Mouse (Mus musculus): ENCODE data around the gene Ikbke.
"Not testable (repeated sequence)": the region's sequence is repeated elsewhere in the genome, so short reads cannot be mapped to it uniquely, and the experiment has no call there.

The Ikbke gene

GRCm38 (mm10) chr1:131279456-131279776 is at the start of gene Ikbke:
Gene Ikbke, minus strand, starts transcription at chr1:131279606.
- TF ChIP-seq POU5F1 (IDR thresholded peaks at IDR 0.05; ENCODE audit: borderline replicate concordance, low read length): no peak
- TF ChIP-seq NANOG (IDR thresholded peaks at IDR 0.05; ENCODE audit: borderline replicate concordance, low read length): no peak
- no peak for TF ChIP-seq CTCF (conservative IDR thresholded peaks at IDR 0.05; ENCODE audit: low read length)
- no peaks in the 10 kb centered on the region for H3K36me3 ChIP-seq (ENCODE audit: insufficient read depth, low read length)
- H3K27me3 ChIP-seq (ENCODE audit: insufficient read depth, low read length): peaks cover 42% of the 10 kb centered on the region
- H3K4me3 ChIP-seq (replicated peaks; ENCODE audit: low read length): no peak within 1 kb of the TSS
- no peaks in the 10 kb centered on the region for H3K9me3 ChIP-seq (ENCODE audit: low read length)
- peaks cover 45% of the 10 kb centered on the region for H3K4me1 ChIP-seq (replicated peaks; ENCODE audit: low read depth, low read length)

GRCm38 (mm10) chr1:131329093-131329492 is 49.7 kb upstream of the Ikbke start:
- H3K9me3 ChIP-seq (ENCODE audit: low read length); H3K27me3 ChIP-seq (ENCODE audit: insufficient read depth, low read length); H3K4me1 ChIP-seq (replicated peaks; ENCODE audit: low read depth, low read length); H3K4me3 ChIP-seq (replicated peaks; ENCODE audit: low read length): not testable (repeated sequence)
- peak; percentile 68 for TF ChIP-seq CTCF (conservative IDR thresholded peaks at IDR 0.05; ENCODE audit: low read length)
- H3K36me3 ChIP-seq (ENCODE audit: insufficient read depth, low read length): peaks cover 58% of the 10 kb centered on the region

GRCm38 (mm10) chr1:131327167-131327566 is 47.8 kb upstream of the Ikbke start:
- Histone ChIP-seq H3K4me1 (replicated peaks; ENCODE audit: low read depth, low read length) (no peaks in the 10 kb centered on the region), H3K9me3 (ENCODE audit: low read length) (no peaks in the 10 kb centered on the region), H3K4me3 (replicated peaks; ENCODE audit: low read length) (no peak overlapping the region), H3K27me3 (ENCODE audit: insufficient read depth, low read length) (no peaks in the 10 kb centered on the region), H3K36me3 (ENCODE audit: insufficient read depth, low read length) (peaks cover 42% of the 10 kb centered on the region)
- no peak for TF ChIP-seq NANOG (IDR thresholded peaks at IDR 0.05; ENCODE audit: borderline replicate concordance, low read length)
- no peak for TF ChIP-seq POU5F1 (IDR thresholded peaks at IDR 0.05; ENCODE audit: borderline replicate concordance, low read length)
- TF ChIP-seq CTCF (conservative IDR thresholded peaks at IDR 0.05; ENCODE audit: low read length): no peak

- Histone ChIP-seq H3K4me1 (replicated peaks; ENCODE audit: low read depth, low read length) (no peaks in the 10 kb centered on the region), H3K9me3 (ENCODE audit: low read length) (no peaks in the 10 kb centered on the region), H3K36me3 (ENCODE audit: insufficient read depth, low read length) (peaks cover 50% of the 10 kb centered on the region), H3K4me3 (replicated peaks; ENCODE audit: low read length) (no peak overlapping the region), H3K27me3 (ENCODE audit: insufficient read depth, low read length) (no peaks in the 10 kb centered on the region)
- TF ChIP-seq POU5F1 (IDR thresholded peaks at IDR 0.05; ENCODE audit: borderline replicate concordance, low read length) (no peak), CTCF (conservative IDR thresholded peaks at IDR 0.05; ENCODE audit: low read length) (no peak), NANOG (IDR thresholded peaks at IDR 0.05; ENCODE audit: borderline replicate concordance, low read length) (no peak)
Measured at GRCm38 (mm10) chr1:131324816-131325463, 45.5 kb upstream of the Ikbke start.

GRCm38 (mm10) chr1:131319598-131320330 is 40.4 kb upstream of the Ikbke start:
- H3K4me3 ChIP-seq (replicated peaks; ENCODE audit: low read length): no peak overlapping the region
- H3K9me3 ChIP-seq (ENCODE audit: low read length): no peaks in the 10 kb centered on the region
- H3K4me1 ChIP-seq (replicated peaks; ENCODE audit: low read depth, low read length): no peaks in the 10 kb centered on the region
- peaks cover 70% of the 10 kb centered on the region for H3K36me3 ChIP-seq (ENCODE audit: insufficient read depth, low read length)
- H3K27me3 ChIP-seq (ENCODE audit: insufficient read depth, low read length): no peaks in the 10 kb centered on the region
- TF ChIP-seq CTCF (conservative IDR thresholded peaks at IDR 0.05; ENCODE audit: low read length) (no peak), NANOG (IDR thresholded peaks at IDR 0.05; ENCODE audit: borderline replicate concordance, low read length) (no peak), POU5F1 (IDR thresholded peaks at IDR 0.05; ENCODE audit: borderline replicate concordance, low read length) (no peak)

GRCm38 (mm10) chr1:131318397-131318796 is 39.0 kb upstream of the Ikbke start:
- Histone ChIP-seq H3K4me1 (replicated peaks; ENCODE audit: low read depth, low read length) (no peaks in the 10 kb centered on the region), H3K9me3 (ENCODE audit: low read length) (no peaks in the 10 kb centered on the region), H3K36me3 (ENCODE audit: insufficient read depth, low read length) (peaks cover 73% of the 10 kb centered on the region), H3K27me3 (ENCODE audit: insufficient read depth, low read length) (no peaks in the 10 kb centered on the region), H3K4me3 (replicated peaks; ENCODE audit: low read length) (no peak overlapping the region)
- no peak for TF ChIP-seq NANOG (IDR thresholded peaks at IDR 0.05; ENCODE audit: borderline replicate concordance, low read length)
- no peak for TF ChIP-seq CTCF (conservative IDR thresholded peaks at IDR 0.05; ENCODE audit: low read length)
- TF ChIP-seq POU5F1 (IDR thresholded peaks at IDR 0.05; ENCODE audit: borderline replicate concordance, low read length): no peak

- TF ChIP-seq NANOG (IDR thresholded peaks at IDR 0.05; ENCODE audit: borderline replicate concordance, low read length) (no peak), CTCF (conservative IDR thresholded peaks at IDR 0.05; ENCODE audit: low read length) (no peak), POU5F1 (IDR thresholded peaks at IDR 0.05; ENCODE audit: borderline replicate concordance, low read length) (no peak)
- Histone ChIP-seq H3K27me3 (ENCODE audit: insufficient read depth, low read length) (no peaks in the 10 kb centered on the region), H3K9me3 (ENCODE audit: low read length) (no peaks in the 10 kb centered on the region), H3K4me3 (replicated peaks; ENCODE audit: low read length) (no peak overlapping the region), H3K36me3 (ENCODE audit: insufficient read depth, low read length) (peaks cover 81% of the 10 kb centered on the region), H3K4me1 (replicated peaks; ENCODE audit: low read depth, low read length) (no peaks in the 10 kb centered on the region)
Measured at GRCm38 (mm10) chr1:131317625-131318024, 38.2 kb upstream of the Ikbke start.

- Histone ChIP-seq H3K36me3 (ENCODE audit: insufficient read depth, low read length) (peaks cover 63% of the 10 kb centered on the region), H3K27me3 (ENCODE audit: insufficient read depth, low read length) (no peaks in the 10 kb centered on the region), H3K4me1 (replicated peaks; ENCODE audit: low read depth, low read length) (peaks cover 5% of the 10 kb centered on the region; the same call in 1 of the 2 replicates), H3K4me3 (replicated peaks; ENCODE audit: low read length) (no peak overlapping the region), H3K9me3 (ENCODE audit: low read length) (no peaks in the 10 kb centered on the region)
- TF ChIP-seq CTCF (conservative IDR thresholded peaks at IDR 0.05; ENCODE audit: low read length) (no peak), NANOG (IDR thresholded peaks at IDR 0.05; ENCODE audit: borderline replicate concordance, low read length) (no peak), POU5F1 (IDR thresholded peaks at IDR 0.05; ENCODE audit: borderline replicate concordance, low read length) (no peak)
Measured at GRCm38 (mm10) chr1:131311284-131311683, 31.9 kb upstream of the Ikbke start.
